Mouse (Mus musculus) liver, embryonic 16.5 days (tissue): Measurements from ENCODE around the gene Dock9. TPM values are rescaled to one million over a fixed set of nuclear protein-coding genes. Genes with fewer than 3 reads are reported as not detected.

Source experiments
- ATAC-seq: fragments of 200-750 bp; cut with Nextera tagmentation; 2 replicates; pipeline ENCODE4 v1.8.0; 2017; ENCODE audit warnings: low read depth, mild to moderate bottlenecking, moderate number of reproducible peaks, moderate library complexity
- H3K27ac ChIP-seq: fragments of 300-500 bp; sonication (generic); 2 replicates; pipeline ENCODE4 v1.5.1; 2014; ENCODE audit warnings: mild to moderate bottlenecking, low read length
- H3K27me3 ChIP-seq: fragments of 300-500 bp; sonication (generic); 2 replicates; pipeline ENCODE4 v1.6.1; 2014; ENCODE audit warnings: low read depth, low read length, mixed read lengths; ENCODE audit not compliant: control insufficient read depth, insufficient read depth
- H3K36me3 ChIP-seq: fragments of 300-500 bp; sonication (generic); 2 replicates; pipeline ENCODE4 v1.6.1; 2014; ENCODE audit warnings: mild to moderate bottlenecking; ENCODE audit not compliant: control insufficient read depth, insufficient read depth
- H3K4me1 ChIP-seq: fragments of 300-500 bp; sonication (generic); 2 replicates; pipeline ENCODE4 v1.6.1; 2014; ENCODE audit warnings: low read depth, low read length, mixed read lengths; ENCODE audit not compliant: control insufficient read depth
- H3K4me2 ChIP-seq: fragments of 300-500 bp; sonication (generic); 2 replicates; pipeline ENCODE4 v1.6.1; 2014; ENCODE audit warnings: low read depth, low read length, mixed read lengths
- H3K4me3 ChIP-seq: fragments of 300-500 bp; sonication (generic); 2 replicates; pipeline ENCODE4 v1.5.1; 2014; ENCODE audit warnings: low read depth, mild to moderate bottlenecking, low read length
- H3K9ac ChIP-seq: fragments of 300-500 bp; sonication (generic); 2 replicates; pipeline ENCODE4 v1.6.1; 2014; ENCODE audit warnings: low read depth, low read length
- H3K9me3 ChIP-seq: fragments of 300-500 bp; sonication (generic); replicated peaks from 2 replicates; pipeline ENCODE4 v1.6.1; 2016; ENCODE audit warnings: low read length; ENCODE audit not compliant: control insufficient read depth
- WGBS: fragments of 180-500 bp; shearing (Covaris S2); extraction: QIAGEN DNeasy Blood & Tissue Kit; methylation state at CpG from one replicate; pipeline ENCODE4 v1.1.7; 2014; ENCODE audit not compliant: insufficient replicate concordance; 5-methylcytosine and 5-hydroxymethylcytosine counted together
- polyA plus RNA-seq: library from polyadenylated mRNA; unstranded; fragments of >200 nt; fragmentation: Nextera tagmentation; extraction: Ambion mirVana; gene quantifications from 2 replicates; pipeline ENCODE4 v1.2.1, GENCODE M21; 2015

Dock9 gene
- polyA plus RNA-seq, 1 experiment from 2014 or later = 1.6 TPM

- H3K27me3 ChIP-seq = no peaks in the 10 kb centered on the region; the same call in 1 of the 2 replicates
- ATAC-seq = no peak
- no peak overlapping the region for H3K4me3 ChIP-seq
- no peak overlapping the region for H3K4me2 ChIP-seq
- H3K4me1 ChIP-seq = no peaks in the 10 kb centered on the region
- no peaks in the 10 kb centered on the region for H3K9me3 ChIP-seq
- WGBS = 44% methylated on average over 2 of the region's 2 CpGs
- no peaks in the 10 kb centered on the region for H3K36me3 ChIP-seq
- no peak overlapping the region for H3K27ac ChIP-seq
- H3K9ac ChIP-seq = no peak overlapping the region
Observed at GRCm38 (mm10) chr14:121495120-121495519, 302.5 kb downstream of the Dock9 start.

- WGBS = 39% methylated on average over 2 of the region's 2 CpGs
- Histone ChIP-seq H3K27ac (no peak overlapping the region), H3K9me3 (no peaks in the 10 kb centered on the region), H3K27me3 (no peaks in the 10 kb centered on the region; the same call in 1 of the 2 replicates), H3K36me3 (no peaks in the 10 kb centered on the region), H3K9ac (no peak overlapping the region), H3K4me1 (no peaks in the 10 kb centered on the region), H3K4me2 (no peak overlapping the region), H3K4me3 (no peak overlapping the region)
- no peak for ATAC-seq
Observed at GRCm38 (mm10) chr14:121494238-121494637, 303.4 kb downstream of the Dock9 start.

- WGBS = 30% methylated on average over 3 of the region's 3 CpGs
- H3K4me1 ChIP-seq = no peaks in the 10 kb centered on the region
- no peak overlapping the region for H3K27ac ChIP-seq
- no peak overlapping the region for H3K4me3 ChIP-seq
- H3K36me3 ChIP-seq = no peaks in the 10 kb centered on the region
- no peak for ATAC-seq
- no peaks in the 10 kb centered on the region for H3K9me3 ChIP-seq
- H3K9ac ChIP-seq = no peak overlapping the region
- H3K4me2 ChIP-seq = no peak overlapping the region
- no peaks in the 10 kb centered on the region; the same call in 1 of the 2 replicates for H3K27me3 ChIP-seq
Observed at GRCm38 (mm10) chr14:121493712-121494111, 303.9 kb downstream of the Dock9 start.

GRCm38 (mm10) chr14:121492328-121492727 lies 305.3 kb downstream of the Dock9 start:
- Histone ChIP-seq H3K9ac (no peak overlapping the region), H3K9me3 (no peaks in the 10 kb centered on the region), H3K27me3 (no peaks in the 10 kb centered on the region; the same call in 1 of the 2 replicates), H3K4me1 (no peaks in the 10 kb centered on the region), H3K4me3 (no peak overlapping the region), H3K4me2 (no peak overlapping the region), H3K27ac (no peak overlapping the region), H3K36me3 (no peaks in the 10 kb centered on the region)
- ATAC-seq = no peak
- WGBS = 64% methylated on average over 8 of the region's 8 CpGs

Other genes starting within 250 kb of the Dock9 start
- 20.4 and 22.1 TPM in 2 replicates for gene Ubac2, start 80.8 kb upstream of the Dock9 start, polyA plus RNA-seq
- gene Gpr18, start 117.9 kb upstream of the Dock9 start, polyA plus RNA-seq = 0.27 and 0.34 TPM in 2 replicates
- gene Gpr183, start 167.4 kb upstream of the Dock9 start, polyA plus RNA-seq = 1.1 and 1.7 TPM in 2 replicates
- not detected in 2 replicates for gene Timm8a2, start 236.8 kb upstream of the Dock9 start, polyA plus RNA-seq